Mouse (Mus musculus) gonadal fat pad, adult 2 months (tissue): Measurements from ENCODE around the gene Gbp2b. TPM values are rescaled to one million over a fixed set of nuclear protein-coding genes. Genes with fewer than 3 reads are reported as not detected.
"Not testable (repeated sequence)": the region's sequence is repeated elsewhere in the genome, so short reads cannot be mapped to it uniquely, and the experiment has no call there.

Experiments
- DNase-seq: peaks from one replicate; pipeline ENCODE4 v3.0.0-alpha.2; 2012; ENCODE audit warnings: low read depth
- polyA plus RNA-seq: library from polyadenylated mRNA; depleted of rRNA; stranded (reverse); fragments of >200 nt; gene quantifications from 2 replicates; pipeline ENCODE4 v1.2.3, GENCODE M21; 2012; rRNA removed

The Gbp2b gene
- polyA plus RNA-seq, result 0.11 and 0.15 TPM in 2 replicates

GRCm38 (mm10) chr3:142594547-142594946, at the start of gene Gbp2b:
Gene Gbp2b (plus strand): TSS chr3:142594847.
- no peak for DNase-seq

DNA sequence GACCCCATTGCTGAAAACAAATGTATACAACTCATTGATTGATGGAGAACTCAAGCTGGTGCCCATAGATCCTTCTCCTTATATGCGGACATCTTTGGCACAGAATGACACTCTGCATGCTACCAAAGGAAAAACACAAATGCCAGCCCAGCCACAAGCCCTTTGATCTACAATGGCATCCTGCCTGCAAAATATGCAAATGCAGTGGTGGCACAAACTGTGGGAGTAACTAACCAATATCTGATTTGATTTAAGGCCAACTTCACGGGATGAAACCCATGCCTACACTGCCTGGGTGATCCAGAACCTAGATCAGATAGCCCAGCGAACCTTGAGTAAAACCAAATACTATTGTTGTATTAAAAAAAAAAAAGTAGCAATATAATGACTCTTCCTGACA, 48.0 kb upstream of the Gbp2b start:
- DNase-seq, result no peak

GRCm38 (mm10) chr3:142550052-142550676, 44.5 kb upstream of the Gbp2b start:
- DNase-seq, result no peak

DNA sequence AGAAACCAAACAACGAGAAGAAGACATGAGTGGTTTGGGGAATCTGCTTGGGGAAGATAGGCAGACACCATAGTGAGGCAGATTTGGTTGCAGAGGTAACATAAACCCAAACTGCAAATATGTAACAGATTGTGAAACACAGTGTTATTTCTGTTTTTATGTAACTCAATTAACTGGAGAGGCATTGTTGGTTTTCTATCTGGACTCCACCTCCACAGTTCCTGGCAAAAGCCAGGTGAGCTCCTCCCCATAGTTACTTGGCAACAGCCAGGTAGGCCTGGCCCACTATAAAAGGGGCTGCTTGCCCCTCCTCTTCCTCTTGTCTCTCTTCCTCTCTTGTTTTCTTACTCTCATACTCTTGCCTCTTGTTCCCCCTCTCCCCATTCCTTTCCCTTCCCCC, 40.0 kb upstream of the Gbp2b start:
- no peak for DNase-seq

GRCm38 (mm10) chr3:142555623-142556022, 39.0 kb upstream of the Gbp2b start:
- no peak for DNase-seq

DNA sequence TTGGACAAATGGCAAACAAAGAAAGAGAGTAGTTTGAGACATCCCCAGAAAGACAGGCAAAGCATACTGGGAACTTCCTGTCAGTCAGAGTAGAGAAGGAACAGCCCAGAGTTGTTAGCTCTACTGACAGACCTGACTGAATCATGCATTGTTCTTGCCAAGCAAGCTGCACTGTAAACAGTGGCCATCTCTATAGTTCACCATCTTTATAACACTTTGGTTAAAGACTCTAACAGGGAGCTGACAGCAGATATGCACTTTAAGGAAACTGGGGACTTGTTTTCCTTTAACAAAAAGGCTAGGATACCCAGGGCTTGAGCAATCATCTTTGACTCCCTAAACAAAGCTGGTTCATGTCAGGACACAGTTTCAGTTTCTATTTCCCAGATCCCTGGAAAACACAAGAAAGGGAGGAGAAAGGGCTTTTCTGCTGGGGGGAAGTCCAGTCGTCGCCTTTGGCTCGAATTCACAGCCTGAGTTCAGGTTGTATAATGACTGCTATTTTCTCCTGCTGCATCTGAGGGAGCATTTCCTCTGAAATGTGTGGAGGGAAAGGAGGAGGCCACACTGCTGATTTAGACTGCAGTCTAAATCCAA, 34.9 kb upstream of the Gbp2b start, which contains the start of gene Gbp3:
Gbp3 (plus strand) TSS at position 395 of the 597 bp plus-strand sequence.
- DNase-seq, result no peak

DNA sequence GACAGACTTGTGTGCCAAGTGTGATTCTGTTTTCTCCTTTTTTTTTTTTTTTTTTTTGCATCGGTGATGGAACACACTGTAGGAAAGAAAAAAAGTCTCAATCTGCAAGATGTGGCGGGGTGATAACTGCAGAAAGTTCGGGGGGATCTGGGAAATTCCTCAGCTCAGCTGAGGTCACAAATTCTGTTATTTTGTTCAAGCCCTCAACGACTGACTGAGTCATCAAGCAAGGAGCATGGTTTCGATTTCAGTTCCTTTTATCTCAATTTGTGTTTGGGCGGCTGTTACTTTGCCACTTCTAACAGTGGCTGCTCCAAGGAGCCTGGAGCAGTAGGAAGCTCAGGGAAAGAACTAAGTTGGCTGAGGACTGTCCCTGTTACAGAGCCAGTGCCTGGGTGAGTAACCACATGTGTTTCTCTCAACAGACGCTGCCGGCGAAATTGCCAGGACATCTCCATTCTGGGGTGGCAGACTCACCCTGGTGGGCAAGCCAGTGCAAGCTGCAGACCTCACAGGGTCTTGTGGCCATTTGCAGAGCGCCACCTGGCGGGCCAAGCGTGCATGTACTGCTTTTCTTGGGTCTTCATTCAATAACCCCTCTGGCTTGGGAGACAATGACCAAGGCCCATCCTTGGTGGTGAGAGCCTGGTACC, 34.2 kb upstream of the Gbp2b start:
- no peak for DNase-seq

- no peak for DNase-seq
Measured at GRCm38 (mm10) chr3:142561045-142561646, 33.5 kb upstream of the Gbp2b start.

GRCm38 (mm10) chr3:142561666-142562065, 33.0 kb upstream of the Gbp2b start:
- no peak for DNase-seq

DNA sequence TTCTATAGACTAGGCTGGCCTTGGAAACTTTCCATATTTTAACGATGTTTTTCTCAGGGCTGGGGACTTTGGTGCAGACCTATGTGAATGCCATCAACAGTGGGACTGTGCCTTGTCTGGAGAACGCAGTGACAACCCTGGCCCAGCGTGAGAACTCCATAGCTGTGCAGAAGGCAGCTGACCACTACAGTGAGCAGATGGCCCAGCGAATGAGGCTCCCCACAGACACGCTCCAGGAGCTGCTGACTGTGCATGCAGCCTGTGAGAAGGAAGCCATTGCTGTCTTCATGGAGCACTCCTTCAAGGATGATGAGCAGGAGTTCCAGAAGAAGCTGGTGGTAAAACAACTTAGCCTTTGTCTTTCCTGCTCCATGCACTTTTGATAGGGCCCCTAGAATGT, 27.2 kb upstream of the Gbp2b start:
- not testable (repeated sequence) for DNase-seq

GRCm38 (mm10) chr3:142570738-142571137, 23.9 kb upstream of the Gbp2b start:
- no peak for DNase-seq

DNA sequence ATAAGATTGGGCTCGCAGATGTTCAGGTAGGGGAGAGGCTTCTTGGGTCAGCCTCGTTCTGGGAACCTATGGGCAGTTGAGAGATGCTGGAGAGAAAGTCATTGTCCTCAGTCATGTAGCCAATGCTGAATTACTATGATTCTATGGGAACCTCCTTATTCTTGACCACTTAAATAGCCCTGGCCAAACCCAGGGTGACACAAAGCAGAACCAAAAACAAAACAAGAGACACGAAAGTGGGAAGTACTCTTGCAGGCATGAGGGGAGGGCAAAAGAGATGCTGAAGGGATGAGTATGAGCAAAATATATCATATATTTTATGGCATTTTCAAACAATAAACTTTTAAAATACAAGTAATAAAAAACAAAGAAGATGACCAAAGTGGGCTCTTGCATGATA, 17.5 kb upstream of the Gbp2b start:
- DNase-seq, result no peak

DNA sequence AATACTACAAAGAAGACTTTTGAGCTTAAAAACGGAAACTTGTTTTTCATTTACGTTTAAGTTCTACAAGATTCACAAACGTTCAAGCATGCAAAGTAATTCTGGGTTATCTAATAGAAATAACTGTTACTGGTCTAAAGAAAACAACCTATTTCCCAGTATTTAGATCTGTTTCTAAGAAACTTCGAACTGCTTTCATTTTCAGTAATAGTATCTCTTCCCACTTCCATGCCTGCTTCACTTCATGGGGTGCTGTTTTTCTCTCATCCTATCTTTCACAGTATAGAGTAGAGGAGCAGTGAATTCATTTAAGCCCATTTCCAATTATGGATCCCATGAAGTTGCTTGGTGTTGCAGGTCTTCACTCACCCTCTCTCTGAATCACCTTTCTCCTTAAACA, 16.3 kb upstream of the Gbp2b start:
- no peak for DNase-seq

DNA sequence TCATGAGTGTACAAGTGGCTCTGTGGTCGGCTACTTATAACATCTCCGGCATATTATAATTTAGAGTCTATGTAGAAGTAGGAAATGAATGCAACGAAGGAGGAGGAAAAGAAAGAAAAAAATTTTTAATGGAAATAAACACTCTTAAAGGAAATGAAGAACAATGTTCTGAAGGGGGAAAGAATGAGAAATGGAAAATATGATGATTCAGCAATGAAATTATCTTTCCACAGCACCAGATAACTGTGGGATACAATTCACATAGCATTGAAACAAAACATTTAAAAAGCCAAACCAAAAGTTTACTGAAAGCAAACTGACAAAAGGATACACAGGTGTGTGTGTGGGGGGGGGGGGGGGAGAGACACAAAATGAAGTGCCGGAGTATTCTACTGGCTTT, 11.6 kb upstream of the Gbp2b start:
- no peak for DNase-seq

DNA sequence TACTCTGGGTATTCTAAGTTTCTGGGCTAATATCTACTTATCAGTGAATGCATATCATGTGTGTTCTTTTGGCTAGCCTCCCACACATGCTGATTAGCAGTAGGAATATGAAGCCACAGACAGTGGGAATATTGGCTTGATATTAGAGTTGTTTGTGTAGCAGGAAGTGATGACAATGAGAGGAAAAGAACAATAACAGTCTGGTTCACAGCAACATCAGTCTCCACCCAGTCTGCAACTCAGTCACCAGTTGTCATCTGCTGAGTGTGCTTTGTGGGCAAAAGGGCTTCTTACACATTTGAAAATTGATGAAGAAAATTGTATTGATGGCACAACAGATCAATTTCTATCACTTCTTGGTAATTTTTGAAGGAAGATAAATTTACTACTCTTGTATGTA, 7.3 kb upstream of the Gbp2b start:
- no peak for DNase-seq

DNA sequence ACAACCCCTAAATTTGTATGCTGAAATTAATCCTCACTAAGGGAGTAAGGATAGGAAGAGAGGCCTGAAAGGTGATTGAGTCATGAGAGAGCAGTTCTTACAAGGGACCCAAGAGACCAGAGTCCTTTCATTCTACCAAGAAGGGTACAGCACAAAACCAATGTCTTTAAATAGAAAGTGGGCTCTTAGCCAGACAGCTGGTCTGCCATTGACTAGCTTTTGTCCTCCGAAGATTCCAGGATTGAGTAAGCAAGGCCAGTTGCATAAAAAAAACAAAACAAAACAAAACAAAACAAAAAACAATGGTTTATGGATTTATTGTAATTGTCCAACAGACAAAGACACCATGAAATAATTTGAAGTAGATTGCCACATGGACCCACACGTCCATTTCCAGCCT, 5.8 kb upstream of the Gbp2b start:
- DNase-seq, result no peak

GRCm38 (mm10) chr3:142590431-142591067, 4.1 kb upstream of the Gbp2b start:
- DNase-seq, result no peak

DNA sequence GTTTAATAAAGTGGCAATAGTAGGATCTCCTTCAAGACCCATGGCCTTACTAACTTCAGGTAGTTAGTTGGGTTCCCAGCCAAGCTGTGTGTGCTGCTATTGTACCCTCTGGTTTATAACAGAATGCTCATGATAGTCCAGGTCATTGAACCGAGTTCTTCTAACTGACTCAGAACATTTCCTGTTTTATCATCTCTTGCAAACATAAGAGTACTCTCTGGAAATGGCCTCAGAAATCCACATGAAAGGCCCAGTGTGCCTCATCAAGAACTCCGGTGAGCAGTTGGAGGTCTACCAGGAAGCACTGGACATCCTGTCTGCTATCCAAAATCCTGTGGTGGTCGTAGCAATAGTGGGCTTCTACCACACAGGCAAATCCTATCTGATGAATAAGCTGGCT, 3.3 kb downstream of the Gbp2b start:
- DNase-seq, result no peak

GRCm38 (mm10) chr3:142601675-142602074, 7.0 kb downstream of the Gbp2b start:
- no peak for DNase-seq

GRCm38 (mm10) chr3:142618658-142619057, 24.0 kb downstream of the Gbp2b start:
- no peak for DNase-seq

- no peak for DNase-seq
Measured at GRCm38 (mm10) chr3:142619606-142620005, 25.0 kb downstream of the Gbp2b start.
